Mouse (Mus musculus) liver, adult 2 months (tissue): ENCODE measurements at regions not wholly inside any gene's neighbourhood (a gene's known extent, or its start where the extent isn't known, plus 50 kb on each side); places are given as distances from the start of the nearest gene placed in this dataset.

Source experiments
- DNase-seq: peaks from one replicate; pipeline ENCODE4 v3.0.0-alpha.2; 2011; ENCODE audit warnings: low read depth, low spot score; ENCODE audit errors: extremely low read depth
- H3K27ac ChIP-seq: fragments of 200-500 bp; replicated peaks from 2 replicates; pipeline ENCODE4 v1.5.1; 2012; ENCODE audit warnings: low read depth, mild to moderate bottlenecking, control low read depth, inconsistent platforms, low read length; ENCODE audit not compliant: insufficient read depth
- H3K27me3 ChIP-seq: fragments of 200-500 bp; 2 replicates; pipeline ENCODE4 v1.6.1; 2012; ENCODE audit warnings: mild to moderate bottlenecking, moderate library complexity, low read length, inconsistent platforms; ENCODE audit not compliant: control insufficient read depth, insufficient read depth
- H3K36me3 ChIP-seq: fragments of 200-500 bp; 2 replicates; pipeline ENCODE4 v1.6.1; 2012; ENCODE audit warnings: low read length, inconsistent platforms; ENCODE audit not compliant: control insufficient read depth, insufficient read depth
- H3K4me1 ChIP-seq: fragments of 200-500 bp; 2 replicates; pipeline ENCODE4 v1.6.1; 2011; ENCODE audit warnings: low read length; ENCODE audit not compliant: control insufficient read depth, insufficient read depth
- H3K4me3 ChIP-seq: fragments of 200-500 bp; 2 replicates; pipeline ENCODE4 v1.5.1; 2011; ENCODE audit warnings: low read depth, mild to moderate bottlenecking, control low read depth, low read length, moderate library complexity; ENCODE audit not compliant: insufficient read depth
- H3K79me2 ChIP-seq: fragments of 200-500 bp; 2 replicates; pipeline ENCODE4 v1.6.1; 2012; ENCODE audit warnings: inconsistent platforms, mild to moderate bottlenecking, low read length, moderate library complexity; ENCODE audit not compliant: control insufficient read depth, insufficient read depth
- H3K9ac ChIP-seq: fragments of 200-500 bp; 2 replicates; pipeline ENCODE4 v1.6.1; 2012; ENCODE audit warnings: low read depth, mild to moderate bottlenecking, control low read depth, inconsistent platforms, low read length
- CTCF ChIP-seq: fragments of 200-500 bp; IDR thresholded peaks from 2 replicates; pipeline ENCODE4 v1.5.1; 2011; ENCODE audit warnings: low read depth, low read length, control low read depth
- POLR2A ChIP-seq: fragments of 200-500 bp; IDR thresholded peaks from 2 replicates; pipeline ENCODE4 v1.6.1; 2011; ENCODE audit warnings: low read length, control low read depth; ENCODE audit not compliant: insufficient read depth; ENCODE audit errors: extremely low read depth
- WGBS: fragments of 180-500 bp; shearing (Covaris S2); methylation state at CpG from one replicate; pipeline ENCODE4 v1.1.7; 2018; 5-methylcytosine and 5-hydroxymethylcytosine counted together

DNA sequence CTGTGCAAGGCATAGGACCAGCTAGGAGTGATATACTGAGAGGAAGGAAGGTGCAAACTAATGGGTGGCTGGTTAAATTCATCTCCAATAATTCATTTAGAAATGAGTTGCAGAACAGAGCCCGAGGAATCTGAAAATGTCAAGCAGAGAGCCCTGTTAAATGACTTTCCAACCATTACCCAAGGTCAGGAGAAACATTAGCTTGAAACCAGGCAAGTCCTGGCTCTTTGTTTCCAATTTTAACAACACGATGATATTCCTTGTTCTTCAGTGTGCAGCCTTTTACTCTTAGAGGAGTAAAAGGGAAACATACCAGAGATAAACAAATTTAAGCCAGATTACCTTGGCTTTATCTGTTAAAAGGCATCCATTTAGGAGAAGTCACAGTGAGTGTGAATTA lies 2318.4 kb downstream of the Poteg start:
- no peaks in the 10 kb centered on the region for H3K36me3 ChIP-seq
- no peak overlapping the region for H3K9ac ChIP-seq
- no peaks in the 10 kb centered on the region for H3K27me3 ChIP-seq
- H3K4me3 ChIP-seq: no peak overlapping the region
- H3K4me1 ChIP-seq: peaks cover 5% of the 10 kb centered on the region
- H3K79me2 ChIP-seq: no peaks in the 10 kb centered on the region
- H3K27ac ChIP-seq: no peak overlapping the region
- no peak for DNase-seq
- TF ChIP-seq POLR2A (no peak), CTCF (no peak)
- WGBS: 65% methylated on average over 2 of the region's 2 CpGs

DNA sequence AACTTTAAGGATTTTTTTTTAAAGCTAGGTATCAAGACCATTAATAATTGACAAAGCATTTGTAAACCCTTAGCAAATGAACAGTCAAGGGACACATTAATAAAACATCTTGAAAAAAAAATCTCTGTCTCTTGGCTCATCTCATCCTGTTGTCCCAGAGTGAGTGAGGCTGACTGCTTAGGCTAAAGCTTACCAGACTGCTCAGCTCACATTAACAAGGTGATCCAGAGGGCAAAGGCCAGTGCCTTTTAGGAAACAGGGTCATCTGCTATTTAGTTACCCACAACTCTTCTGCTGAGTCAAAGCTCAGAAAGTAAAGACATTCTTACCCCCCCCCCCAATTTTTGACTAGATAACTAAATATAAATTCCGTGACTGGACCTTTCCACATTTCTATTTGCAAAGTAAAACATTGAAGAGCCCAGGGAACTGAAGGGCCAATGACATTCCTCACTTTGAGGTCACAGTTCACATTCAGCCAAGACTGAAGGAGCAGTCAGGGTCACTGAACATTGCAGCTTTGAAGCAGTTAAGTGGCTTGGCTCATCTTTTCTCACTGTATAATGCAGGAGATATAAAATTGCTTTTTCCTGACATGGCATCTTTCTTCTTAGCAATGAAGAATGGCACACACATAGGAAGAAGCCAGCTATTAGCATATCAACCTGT lies 2318.9 kb downstream of the Poteg start:
- Histone ChIP-seq H3K4me3 (no peak overlapping the region), H3K27me3 (no peaks in the 10 kb centered on the region), H3K4me1 (peaks cover 5% of the 10 kb centered on the region), H3K36me3 (no peaks in the 10 kb centered on the region), H3K27ac (no peak overlapping the region), H3K9ac (no peak overlapping the region), H3K79me2 (no peaks in the 10 kb centered on the region)
- 14% methylated on average over 1 of the region's 1 CpGs for WGBS
- TF ChIP-seq CTCF (no peak), POLR2A (no peak)
- DNase-seq: peak; percentile 82

DNA sequence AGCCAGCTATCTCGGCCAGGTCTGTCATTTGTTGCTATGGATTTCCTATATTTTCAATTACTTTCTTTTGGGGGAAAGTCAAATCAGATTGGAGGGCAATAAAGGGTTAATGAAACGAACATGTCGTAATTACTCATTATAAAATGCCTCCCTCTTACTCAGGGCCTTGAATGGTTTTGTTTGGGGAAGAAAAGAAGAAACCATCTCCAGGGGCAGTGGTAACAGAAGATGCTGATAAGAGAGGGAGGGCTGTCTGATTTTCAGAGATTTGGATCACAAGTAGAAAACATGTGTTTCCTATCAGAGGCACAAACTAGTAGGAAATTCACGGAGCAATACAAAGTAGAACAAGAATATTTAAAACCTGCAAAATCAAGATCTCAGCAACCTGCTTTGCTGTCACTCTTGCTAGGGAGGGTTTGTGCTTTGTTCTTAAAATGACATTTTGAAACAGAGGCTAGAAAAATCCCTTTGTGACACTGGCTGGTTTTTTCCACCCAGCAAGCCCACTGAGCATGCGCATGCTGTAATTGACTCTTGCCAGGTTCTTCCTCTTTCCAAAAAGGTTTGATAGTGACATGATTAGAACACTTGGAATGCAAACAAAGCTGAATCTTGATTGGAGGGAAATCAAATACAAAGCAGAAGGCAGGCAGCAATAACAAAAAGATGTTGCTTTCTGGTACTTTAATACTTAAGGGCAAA lies 2329.8 kb downstream of the Poteg start:
- H3K27me3 ChIP-seq: no peaks in the 10 kb centered on the region
- no peaks in the 10 kb centered on the region for H3K4me1 ChIP-seq
- H3K36me3 ChIP-seq: no peaks in the 10 kb centered on the region
- WGBS: 72% methylated on average over 5 of the region's 5 CpGs
- H3K9ac ChIP-seq: no peak overlapping the region
- no peak for DNase-seq
- no peak overlapping the region for H3K27ac ChIP-seq
- TF ChIP-seq CTCF: no peak
- no peak for TF ChIP-seq POLR2A
- H3K4me3 ChIP-seq: no peak overlapping the region
- H3K79me2 ChIP-seq: no peaks in the 10 kb centered on the region

DNA sequence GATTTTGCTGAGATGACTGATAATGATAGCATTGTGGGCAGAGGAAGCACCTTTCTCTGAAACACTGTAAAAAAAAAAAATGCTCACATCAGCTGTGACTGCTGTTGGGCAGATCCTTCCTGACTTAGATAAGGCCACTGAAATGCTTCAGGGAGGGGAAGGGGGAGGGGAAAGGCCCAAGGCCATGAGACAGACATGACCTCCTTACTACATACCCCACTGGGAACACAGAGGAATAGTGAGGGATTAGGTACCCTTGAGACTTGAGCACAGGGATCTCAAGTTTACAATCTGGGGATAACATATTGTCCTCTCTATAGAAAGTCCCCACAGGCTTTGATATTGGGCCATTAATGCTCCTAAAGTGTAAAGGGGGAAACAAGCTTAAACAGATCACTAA lies 2341.7 kb downstream of the Poteg start:
- Histone ChIP-seq H3K9ac (no peak overlapping the region), H3K79me2 (no peaks in the 10 kb centered on the region), H3K36me3 (no peaks in the 10 kb centered on the region), H3K27ac (no peak overlapping the region), H3K4me1 (no peaks in the 10 kb centered on the region; the same call in 1 of the 2 replicates), H3K27me3 (no peaks in the 10 kb centered on the region), H3K4me3 (no peak overlapping the region)
- TF ChIP-seq POLR2A: no peak
- TF ChIP-seq CTCF: no peak
- DNase-seq: peak; percentile 5

DNA sequence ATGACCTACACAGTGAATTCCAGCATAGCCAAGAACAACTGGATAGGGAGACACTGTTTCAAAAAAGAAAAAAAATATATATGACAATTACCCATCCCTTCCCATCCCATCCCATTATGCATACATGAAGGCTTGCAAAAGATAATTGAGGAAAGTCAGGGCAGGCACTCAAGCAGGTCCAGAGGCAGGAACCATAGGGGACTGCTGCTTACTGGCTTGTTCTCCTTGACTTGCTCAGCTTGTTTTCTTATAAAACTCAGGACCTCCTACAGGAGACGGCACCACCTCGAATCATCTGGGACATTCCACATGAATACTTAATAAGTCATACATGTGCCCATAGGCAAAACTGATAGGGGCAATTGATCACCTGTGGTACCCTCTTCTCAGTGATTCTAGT lies 2342.6 kb downstream of the Poteg start:
- DNase-seq: no peak
- Histone ChIP-seq H3K27me3 (no peaks in the 10 kb centered on the region), H3K79me2 (no peaks in the 10 kb centered on the region), H3K36me3 (no peaks in the 10 kb centered on the region), H3K4me1 (no peaks in the 10 kb centered on the region; the same call in 1 of the 2 replicates), H3K9ac (no peak overlapping the region), H3K4me3 (no peak overlapping the region), H3K27ac (no peak overlapping the region)
- TF ChIP-seq CTCF: no peak
- TF ChIP-seq POLR2A: no peak
- WGBS: 93% methylated on average over 2 of the region's 2 CpGs

DNA sequence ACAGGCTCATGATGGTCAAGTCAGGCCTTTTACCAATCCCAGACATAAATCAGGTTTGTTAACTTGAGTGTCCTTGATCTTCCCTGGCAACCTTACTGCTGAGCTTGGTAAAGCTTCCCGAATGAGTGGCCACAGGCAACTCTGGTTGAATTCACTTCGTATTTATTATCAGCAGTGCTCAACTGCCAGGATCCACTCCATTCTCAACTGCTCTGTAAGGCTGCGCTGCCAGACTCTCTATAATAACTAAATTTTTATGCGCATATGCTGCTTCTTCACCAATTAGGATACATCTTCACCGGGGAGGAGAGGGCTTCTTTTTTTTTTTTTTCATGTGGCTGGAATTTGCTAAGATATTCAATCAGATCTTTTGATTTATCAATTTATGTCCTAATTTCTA lies 2359.8 kb downstream of the Poteg start:
- H3K4me3 ChIP-seq: no peak overlapping the region
- no peak overlapping the region for H3K27ac ChIP-seq
- WGBS: 85% methylated on average over 5 of the region's 5 CpGs
- TF ChIP-seq CTCF: no peak
- H3K79me2 ChIP-seq: no peaks in the 10 kb centered on the region
- no peak for DNase-seq
- no peaks in the 10 kb centered on the region for H3K4me1 ChIP-seq
- no peaks in the 10 kb centered on the region for H3K27me3 ChIP-seq
- no peaks in the 10 kb centered on the region for H3K36me3 ChIP-seq
- no peak overlapping the region for H3K9ac ChIP-seq
